Mouse (Mus musculus) embryonic facial prominence, embryonic 11.5 days (tissue): ENCODE measurements around the gene Ssx2ip. TPM values are rescaled to one million over a fixed set of nuclear protein-coding genes. Genes with fewer than 3 reads are reported as not detected.

Experiments
- ATAC-seq: fragments of 200-750 bp; cut with Nextera tagmentation; replicated peaks from 2 replicates; pipeline ENCODE4 v1.8.0; 2017; ENCODE audit warnings: low read depth; ENCODE audit not compliant: insufficient number of reproducible peaks, low FRiP score, low TSS enrichment
- DNase-seq: peaks from one replicate; pipeline ENCODE4 v3.0.0-alpha.2; 2015; ENCODE audit warnings: low spot score
- H3K27ac ChIP-seq: fragments of 300-500 bp; sonication (generic); replicated peaks from 2 replicates; pipeline ENCODE4 v1.5.1; 2014; ENCODE audit warnings: mild to moderate bottlenecking, low read depth, low read length, control low read depth
- H3K27me3 ChIP-seq: fragments of 300-500 bp; sonication (generic); 2 replicates; pipeline ENCODE4 v1.6.1; 2014; ENCODE audit warnings: mild to moderate bottlenecking, low read length, moderate library complexity, mixed read lengths; ENCODE audit not compliant: control insufficient read depth, insufficient read depth
- H3K36me3 ChIP-seq: fragments of 300-500 bp; sonication (generic); replicated peaks from 2 replicates; pipeline ENCODE4 v1.6.1; 2014; ENCODE audit warnings: low read depth, mild to moderate bottlenecking, low read length, moderate library complexity, mixed read lengths; ENCODE audit not compliant: control insufficient read depth, insufficient read depth
- H3K4me1 ChIP-seq: fragments of 300-500 bp; sonication (generic); 2 replicates; pipeline ENCODE4 v1.6.1; 2014; ENCODE audit warnings: low read length, mixed read lengths; ENCODE audit not compliant: control insufficient read depth, insufficient read depth
- H3K4me2 ChIP-seq: fragments of 300-500 bp; sonication (generic); 2 replicates; pipeline ENCODE4 v1.6.1; 2014; ENCODE audit warnings: low read depth, mild to moderate bottlenecking, control low read depth, low read length, moderate library complexity
- H3K4me3 ChIP-seq: fragments of 300-500 bp; sonication (generic); 2 replicates; pipeline ENCODE4 v1.5.1; 2014; ENCODE audit warnings: low read depth, low read length, control low read depth
- H3K9ac ChIP-seq: fragments of 300-500 bp; sonication (generic); replicated peaks from 2 replicates; pipeline ENCODE4 v1.6.1; 2014; ENCODE audit warnings: mild to moderate bottlenecking, control low read depth, low read length
- H3K9me3 ChIP-seq: fragments of 300-500 bp; sonication (generic); replicated peaks from 2 replicates; pipeline ENCODE4 v1.6.1; 2016; ENCODE audit warnings: mild to moderate bottlenecking, low read length, inconsistent platforms, mixed read lengths; ENCODE audit not compliant: control insufficient read depth
- WGBS: fragments of 180-500 bp; shearing (Covaris S2); extraction: QIAGEN DNeasy Blood & Tissue Kit; methylation state at CpG from one replicate; pipeline ENCODE4 v1.1.7; 2014; 5-methylcytosine and 5-hydroxymethylcytosine counted together
- polyA plus RNA-seq: library from polyadenylated mRNA; unstranded; fragments of >200 nt; fragmentation: Nextera tagmentation; extraction: Ambion mirVana; gene quantifications from 2 replicates; pipeline ENCODE4 v1.2.1, GENCODE M21; 2014

The Ssx2ip gene
- polyA plus RNA-seq, 1 experiment from 2014 or later: 32.5 TPM

GRCm38 (mm10) chr3:146376337-146377130, 27.9 kb upstream of the Ssx2ip start:
- Histone ChIP-seq H3K36me3 (no peaks in the 10 kb centered on the region), H3K27ac (no peak overlapping the region), H3K4me2 (no peak overlapping the region), H3K4me1 (no peaks in the 10 kb centered on the region), H3K27me3 (no peaks in the 10 kb centered on the region), H3K9me3 (no peaks in the 10 kb centered on the region), H3K4me3 (no peak overlapping the region), H3K9ac (no peak overlapping the region)
- no peak for ATAC-seq
- WGBS: 88% methylated on average over 15 of the region's 15 CpGs
- no peak for DNase-seq

GRCm38 (mm10) chr3:146377216-146377615, 27.2 kb upstream of the Ssx2ip start:
- Histone ChIP-seq H3K9me3 (no peaks in the 10 kb centered on the region), H3K27ac (no peak overlapping the region), H3K27me3 (no peaks in the 10 kb centered on the region), H3K36me3 (no peaks in the 10 kb centered on the region), H3K4me2 (no peak overlapping the region), H3K9ac (no peak overlapping the region), H3K4me1 (no peaks in the 10 kb centered on the region), H3K4me3 (no peak overlapping the region)
- no peak for ATAC-seq
- DNase-seq: no peak
- WGBS: 88% methylated on average over 5 of the region's 5 CpGs

GRCm38 (mm10) chr3:146378753-146379152, 25.7 kb upstream of the Ssx2ip start:
- ATAC-seq: no peak
- no peaks in the 10 kb centered on the region for H3K36me3 ChIP-seq
- H3K9ac ChIP-seq: no peak overlapping the region
- DNase-seq: no peak
- H3K27ac ChIP-seq: no peak overlapping the region
- H3K4me3 ChIP-seq: no peak overlapping the region
- H3K4me2 ChIP-seq: no peak overlapping the region
- 86% methylated on average over 8 of the region's 8 CpGs for WGBS
- H3K27me3 ChIP-seq: no peaks in the 10 kb centered on the region
- no peaks in the 10 kb centered on the region for H3K4me1 ChIP-seq
- H3K9me3 ChIP-seq: no peaks in the 10 kb centered on the region

- Histone ChIP-seq H3K36me3 (no peaks in the 10 kb centered on the region), H3K27ac (no peak overlapping the region), H3K27me3 (no peaks in the 10 kb centered on the region), H3K9ac (no peak overlapping the region), H3K4me1 (no peaks in the 10 kb centered on the region), H3K4me3 (no peak overlapping the region), H3K4me2 (no peak overlapping the region), H3K9me3 (no peaks in the 10 kb centered on the region)
- DNase-seq (peak; percentile 47), ATAC-seq (peak; percentile 77)
- WGBS: 55% methylated on average over 9 of the region's 9 CpGs
Observed at GRCm38 (mm10) chr3:146379740-146380466, 24.5 kb upstream of the Ssx2ip start.

- no peaks in the 10 kb centered on the region for H3K9me3 ChIP-seq
- no peak overlapping the region for H3K9ac ChIP-seq
- no peak overlapping the region for H3K27ac ChIP-seq
- no peaks in the 10 kb centered on the region for H3K36me3 ChIP-seq
- H3K27me3 ChIP-seq: no peaks in the 10 kb centered on the region
- no peak overlapping the region for H3K4me3 ChIP-seq
- DNase-seq (no peak), ATAC-seq (no peak)
- 91% methylated on average over 2 of the region's 2 CpGs for WGBS
- no peaks in the 10 kb centered on the region for H3K4me1 ChIP-seq
- no peak overlapping the region for H3K4me2 ChIP-seq
Observed at GRCm38 (mm10) chr3:146380874-146381273, 23.6 kb upstream of the Ssx2ip start.

GRCm38 (mm10) chr3:146381471-146381870, 23.0 kb upstream of the Ssx2ip start:
- no peak overlapping the region for H3K9ac ChIP-seq
- H3K27me3 ChIP-seq: no peaks in the 10 kb centered on the region
- no peak for DNase-seq
- H3K4me3 ChIP-seq: no peak overlapping the region
- H3K4me2 ChIP-seq: no peak overlapping the region
- WGBS: 94% methylated on average over 9 of the region's 9 CpGs
- no peaks in the 10 kb centered on the region for H3K9me3 ChIP-seq
- no peaks in the 10 kb centered on the region for H3K36me3 ChIP-seq
- no peak for ATAC-seq
- no peaks in the 10 kb centered on the region for H3K4me1 ChIP-seq
- no peak overlapping the region for H3K27ac ChIP-seq

GRCm38 (mm10) chr3:146386800-146387199, 17.6 kb upstream of the Ssx2ip start:
- no peaks in the 10 kb centered on the region for H3K4me1 ChIP-seq
- ATAC-seq (no peak), DNase-seq (no peak)
- H3K27ac ChIP-seq: no peak overlapping the region
- H3K4me2 ChIP-seq: no peak overlapping the region
- H3K36me3 ChIP-seq: no peaks in the 10 kb centered on the region
- no peaks in the 10 kb centered on the region for H3K9me3 ChIP-seq
- no peak overlapping the region for H3K4me3 ChIP-seq
- WGBS: 73% methylated on average over 3 of the region's 3 CpGs
- no peaks in the 10 kb centered on the region for H3K27me3 ChIP-seq
- no peak overlapping the region for H3K9ac ChIP-seq

- H3K9ac ChIP-seq: no peak overlapping the region
- no peak overlapping the region for H3K4me3 ChIP-seq
- no peak for DNase-seq
- no peaks in the 10 kb centered on the region for H3K4me1 ChIP-seq
- no peaks in the 10 kb centered on the region for H3K9me3 ChIP-seq
- no peaks in the 10 kb centered on the region for H3K36me3 ChIP-seq
- H3K27ac ChIP-seq: no peak overlapping the region
- ATAC-seq: no peak
- 78% methylated on average over 19 of the region's 19 CpGs for WGBS
- no peak overlapping the region for H3K4me2 ChIP-seq
- no peaks in the 10 kb centered on the region for H3K27me3 ChIP-seq
Observed at GRCm38 (mm10) chr3:146392656-146393321, 11.7 kb upstream of the Ssx2ip start.
